In genomic region chr9:53398388-53398700, GRCm38 (mm10) we compare ENCODE assay signal across 8 mouse cellular contexts. TPM values are rescaled to one million over a fixed set of nuclear protein-coding genes. Genes with fewer than 3 reads are reported as not detected.
DNase-seq lines count a peak whose midpoint lies in the region; ATAC-seq and TF ChIP-seq lines count a peak whose summit lies in the region.

No protein-coding gene starts in this region.

- peaks cover 18% of the 10 kb centered on the region for H3K4me1 ChIP-seq in forebrain, embryonic 10.5 days
- H3K4me1 ChIP-seq in forebrain, embryonic 12.5 days = 0 out of 2 replicates have a peak, but pooled peaks cover 10% of the 10 kb centered on the region
- peaks cover 17% of the 10 kb centered on the region for H3K4me1 ChIP-seq in neural tube, embryonic 15.5 days
- H3K4me1 ChIP-seq in lung, adult 2 months (ENCODE audit: control insufficient read depth, insufficient read depth, low read length) = peaks cover 7% of the 10 kb centered on the region

- no peak for TF ChIP-seq POLR2A in lung, adult 2 months (IDR thresholded peaks at IDR 0.05; ENCODE audit: borderline replicate concordance, extremely low read depth, low read depth, low read length)

- 12% methylated on average over 5 of the region's 5 CpGs for WGBS in forebrain, embryonic 10.5 days
- 14% methylated on average over 5 of the region's 5 CpGs for WGBS in forebrain, embryonic 12.5 days
- WGBS in neural tube, embryonic 15.5 days = 13% methylated on average over 5 of the region's 5 CpGs
- 13% methylated on average over 5 of the region's 5 CpGs for WGBS in lung, adult 2 months

- H3K4me2 ChIP-seq in forebrain, embryonic 12.5 days = no peak overlapping the region
- H3K4me2 ChIP-seq in neural tube, embryonic 15.5 days = no peak overlapping the region

- H3K27me3 ChIP-seq in forebrain, embryonic 10.5 days (ENCODE audit: poor library complexity, severe bottlenecking) = no peaks in the 10 kb centered on the region
- H3K27me3 ChIP-seq in forebrain, embryonic 12.5 days = no peaks in the 10 kb centered on the region
- H3K27me3 ChIP-seq in neural tube, embryonic 15.5 days (replicated peaks) = no peaks in the 10 kb centered on the region

- H3K36me3 ChIP-seq in forebrain, embryonic 10.5 days (replicated peaks) = no peaks in the 10 kb centered on the region
- H3K36me3 ChIP-seq in forebrain, embryonic 12.5 days (replicated peaks) = no peaks in the 10 kb centered on the region
- no peaks in the 10 kb centered on the region for H3K36me3 ChIP-seq in neural tube, embryonic 15.5 days

- peak; percentile 75 for TF ChIP-seq CTCF in lung, adult 2 months (IDR thresholded peaks at IDR 0.05; ENCODE audit: insufficient read depth, low read length)

- H3K9ac ChIP-seq in forebrain, embryonic 12.5 days = no peak overlapping the region
- H3K9ac ChIP-seq in neural tube, embryonic 15.5 days (replicated peaks) = no peak overlapping the region

- H3K4me3 ChIP-seq in forebrain, embryonic 10.5 days = no peak overlapping the region
- no peak overlapping the region for H3K4me3 ChIP-seq in forebrain, embryonic 12.5 days (replicated peaks)
- no peak overlapping the region for H3K4me3 ChIP-seq in neural tube, embryonic 15.5 days (replicated peaks)
- H3K4me3 ChIP-seq in lung, adult 2 months (replicated peaks; ENCODE audit: extremely low read depth, low read depth, low read length) = no peak overlapping the region

- no peaks in the 10 kb centered on the region for H3K9me3 ChIP-seq in forebrain, embryonic 10.5 days
- no peaks in the 10 kb centered on the region for H3K9me3 ChIP-seq in forebrain, embryonic 12.5 days
- H3K9me3 ChIP-seq in neural tube, embryonic 15.5 days (replicated peaks) = no peaks in the 10 kb centered on the region

- H3K27ac ChIP-seq in forebrain, embryonic 10.5 days = no peak overlapping the region
- no peak overlapping the region for H3K27ac ChIP-seq in forebrain, embryonic 12.5 days
- H3K27ac ChIP-seq in neural tube, embryonic 15.5 days (replicated peaks) = no peak overlapping the region

- DNase-seq in forebrain, embryonic 10.5 days (ENCODE audit: extremely low spot score, low spot score) = peak; percentile 45
- peak; percentile 58 for DNase-seq in neural tube, embryonic 10.5 days (ENCODE audit: extremely low spot score, low spot score)
- DNase-seq in c-Kit-positive CD71-positive TER-119-negative erythroid progenitor cells, embryonic 14.5 days (ENCODE audit: low read depth) = peak; percentile 55
- DNase-seq in lung, adult 2 months = peak; percentile 62
- DNase-seq in spleen, postnatal 10 days (ENCODE audit: low spot score in 2 of 2) = peak; percentile 32 to 78

- ATAC-seq in forebrain, embryonic 12.5 days (ENCODE audit: low FRiP score) = no peak
- no peak for ATAC-seq in neural tube, embryonic 15.5 days (ENCODE audit: low FRiP score)
- peak; percentile 94 for ATAC-seq in granulocyte monocyte progenitor cell, adult 5-6 weeks (replicated peaks; ENCODE audit: poor library complexity, severe bottlenecking)

RNA-seq across cellular contexts. Expression of gene 4930550C14Rik, which starts 3.8 kb away (rescaled TPM):
- 0.30 and 0.39 TPM in 2 replicates for polyA plus RNA-seq in forebrain, embryonic 10.5 days (2016; fragmentation: Nextera tagmentation; extraction: Ambion mirVana)
- polyA plus RNA-seq in forebrain, embryonic 12.5 days (2016; fragmentation: Nextera tagmentation; extraction: Ambion mirVana) = 0.11 and 0.32 TPM in 2 replicates
- 0.56 and 1.2 TPM in 2 replicates for polyA plus RNA-seq in neural tube, embryonic 15.5 days (2015; fragmentation: Nextera tagmentation; extraction: Ambion mirVana)
- not detected in 2 replicates for total RNA-seq in granulocyte monocyte progenitor cell, adult 5-6 weeks (2014; fragmentation: Nextera tagmentation)
- total RNA-seq in granulocyte monocyte progenitor cell, adult 5-6 weeks (2017) = 0.22 TPM in 1 of 2 replicates, not detected in the other
- polyA plus RNA-seq in lung, adult 2 months (2012; rRNA removed) = 0.55 and 1.3 TPM in 2 replicates

RNA-seq across cellular contexts. Expression of gene Kdelc2, which starts 14.5 kb away (rescaled TPM):
- 8.6 and 8.7 TPM in 2 replicates for polyA plus RNA-seq in forebrain, embryonic 10.5 days (2016; fragmentation: Nextera tagmentation; extraction: Ambion mirVana)
- 7.4 and 8.1 TPM in 2 replicates for polyA plus RNA-seq in forebrain, embryonic 12.5 days (2016; fragmentation: Nextera tagmentation; extraction: Ambion mirVana)
- polyA plus RNA-seq in neural tube, embryonic 15.5 days (2015; fragmentation: Nextera tagmentation; extraction: Ambion mirVana) = 7.6 and 10.2 TPM in 2 replicates
- total RNA-seq in granulocyte monocyte progenitor cell, adult 5-6 weeks (2014; fragmentation: Nextera tagmentation) = 7.3 and 14.1 TPM in 2 replicates
- 11.4 and 12.2 TPM in 2 replicates for total RNA-seq in granulocyte monocyte progenitor cell, adult 5-6 weeks (2017)
- 11.5 and 14.2 TPM in 2 replicates for polyA plus RNA-seq in lung, adult 2 months (2012; rRNA removed)
